Mouse (Mus musculus): Measurements from ENCODE around the gene Myo1h. TPM values are rescaled to one million over a fixed set of nuclear protein-coding genes. Genes with fewer than 3 reads are reported as not detected.

Gene Myo1h
- total and polyA plus RNA-seq, 2 experiments from 2014 or later = 0.53 TPM; not detected in 1

DNA sequence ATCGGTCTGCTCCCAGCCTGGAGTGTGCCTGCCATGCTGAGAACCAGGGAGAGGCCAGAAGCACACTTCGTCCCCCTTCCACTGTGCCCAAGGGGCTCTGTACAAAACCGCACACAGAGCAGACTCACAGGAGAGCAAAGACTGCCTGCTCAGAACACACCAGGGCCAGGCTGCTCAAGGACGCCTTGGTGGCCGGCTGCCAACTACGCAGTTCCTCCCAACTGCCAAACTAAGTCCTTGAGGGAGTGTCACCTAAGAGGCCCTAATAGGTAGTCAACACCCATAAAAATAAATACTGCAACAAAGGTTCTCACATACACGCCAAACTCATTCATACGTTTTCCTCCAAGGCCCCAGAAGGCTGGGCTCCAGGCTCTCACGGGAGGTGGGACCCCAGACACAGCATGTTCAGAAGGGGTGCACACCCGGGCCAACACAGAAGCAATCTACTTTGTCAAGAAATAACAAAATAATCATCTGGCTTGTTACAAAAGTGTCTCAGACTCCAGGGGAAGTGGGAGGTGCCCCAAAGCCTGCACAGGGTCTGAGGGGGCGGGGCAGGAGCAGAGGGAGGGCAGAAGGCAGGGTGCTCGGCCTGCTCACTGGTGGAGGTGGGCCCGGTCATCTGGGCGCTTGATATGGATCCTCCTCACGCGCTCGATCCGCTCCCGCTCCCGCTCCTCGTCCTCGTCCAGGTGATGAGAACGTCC lies 76.2 kb downstream of the Myo1h start:
- H3K4me1 ChIP-seq (ENCODE audit: control insufficient read depth, insufficient read depth) = 0 out of 2 replicates have a peak, but pooled peaks cover 4% of the 10 kb centered on the region
- TF ChIP-seq EP300 (IDR thresholded peaks at IDR 0.05; ENCODE audit: low read depth) (no peak), CTCF (IDR thresholded peaks at IDR 0.05; ENCODE audit: low read depth) (no peak)
- H3K9me3 ChIP-seq (replicated peaks; ENCODE audit: control insufficient read depth, low read length) = no peaks in the 10 kb centered on the region
- no peak for DNase-seq (ENCODE audit: low spot score)
- ATAC-seq (ENCODE audit: insufficient read depth, low read depth) = no peak
- no peak overlapping the region for H3K27ac ChIP-seq (ENCODE audit: low read depth)
- no peak overlapping the region for H3K9ac ChIP-seq (replicated peaks; ENCODE audit: low read depth, low read length)
- WGBS = 66% methylated on average over 23 of the region's 23 CpGs
- H3K36me3 ChIP-seq (replicated peaks; ENCODE audit: control insufficient read depth, insufficient read depth, low read length) = peaks cover 90% of the 10 kb centered on the region
- H3K4me2 ChIP-seq (ENCODE audit: low read depth, low read length) = no peak overlapping the region
- H3K27me3 ChIP-seq (ENCODE audit: control insufficient read depth, insufficient read depth, low read length) = no peaks in the 10 kb centered on the region
- no peak overlapping the region for H3K4me3 ChIP-seq (ENCODE audit: low read depth, low read length)

DNA sequence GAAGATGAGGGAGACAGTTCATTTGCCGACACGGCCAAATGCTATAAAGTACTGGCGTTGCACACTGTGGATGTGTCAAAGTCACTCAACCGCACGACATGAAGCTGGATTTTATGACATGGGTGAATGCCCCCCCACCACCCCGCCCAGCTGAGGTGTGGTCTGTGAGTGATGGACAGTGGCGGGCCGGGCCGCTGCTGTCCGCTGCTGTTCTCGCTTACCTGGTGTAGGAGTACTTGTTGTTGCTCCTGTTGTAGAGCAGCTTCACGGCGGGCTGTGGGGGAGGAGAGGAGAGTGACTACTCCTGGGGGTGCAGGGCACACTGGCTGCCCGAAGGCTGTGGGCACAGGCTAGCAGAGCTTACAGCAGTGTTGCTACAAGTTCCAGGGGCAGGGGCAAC lies 79.2 kb downstream of the Myo1h start:
- Histone ChIP-seq H3K4me1 (ENCODE audit: control insufficient read depth, insufficient read depth) (peaks cover 28% of the 10 kb centered on the region), H3K9me3 (replicated peaks; ENCODE audit: control insufficient read depth, low read length) (no peaks in the 10 kb centered on the region), H3K27me3 (ENCODE audit: control insufficient read depth, insufficient read depth, low read length) (no peaks in the 10 kb centered on the region), H3K27ac (ENCODE audit: low read depth) (no peak overlapping the region), H3K36me3 (replicated peaks; ENCODE audit: control insufficient read depth, insufficient read depth, low read length) (peaks cover 95% of the 10 kb centered on the region), H3K9ac (replicated peaks; ENCODE audit: low read depth, low read length) (no peak overlapping the region), H3K4me3 (ENCODE audit: low read depth, low read length) (no peak overlapping the region), H3K4me2 (ENCODE audit: low read depth, low read length) (no peak overlapping the region)
- no peak for DNase-seq (ENCODE audit: low spot score)
- 93% methylated on average over 14 of the region's 14 CpGs for WGBS
- no peak for ATAC-seq (ENCODE audit: insufficient read depth, low read depth)
- TF ChIP-seq CTCF (IDR thresholded peaks at IDR 0.05; ENCODE audit: low read depth) (no peak), EP300 (IDR thresholded peaks at IDR 0.05; ENCODE audit: low read depth) (no peak)

DNA sequence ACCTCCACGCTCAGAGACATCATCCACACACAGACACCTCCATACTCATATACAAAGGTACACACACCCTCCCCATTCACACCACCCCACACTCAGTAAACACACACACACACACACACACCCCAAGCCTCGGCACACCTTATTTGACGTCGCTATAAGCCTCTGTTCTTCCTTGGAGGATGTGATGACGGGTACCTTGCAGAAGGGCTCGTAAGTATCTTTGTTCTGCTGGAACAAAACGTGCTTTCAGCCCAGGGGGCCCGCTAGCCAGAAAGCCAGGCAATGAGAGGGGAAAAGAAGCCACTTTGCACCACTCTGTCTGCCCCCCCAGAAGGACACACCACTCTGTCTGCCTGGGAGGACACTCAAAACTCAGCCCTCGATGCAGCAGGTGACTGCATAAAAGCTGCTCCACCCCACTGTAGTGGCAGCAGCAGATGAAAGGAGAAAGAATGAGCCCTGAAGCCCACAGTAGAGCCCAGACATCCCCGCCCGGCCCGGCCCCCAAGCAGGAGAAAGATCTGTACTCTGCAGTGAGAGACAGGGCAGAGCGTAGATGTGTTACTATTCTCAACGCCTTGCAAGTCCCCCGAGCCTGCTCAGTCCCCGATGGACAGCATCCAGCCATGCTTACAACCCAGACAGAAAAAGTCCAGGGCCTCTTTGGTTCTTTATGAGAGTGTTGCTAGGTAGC lies 80.0 kb downstream of the Myo1h start:
- Histone ChIP-seq H3K4me1 (ENCODE audit: control insufficient read depth, insufficient read depth) (peaks cover 35% of the 10 kb centered on the region), H3K27ac (ENCODE audit: low read depth) (no peak overlapping the region), H3K4me2 (ENCODE audit: low read depth, low read length) (no peak overlapping the region), H3K27me3 (ENCODE audit: control insufficient read depth, insufficient read depth, low read length) (no peaks in the 10 kb centered on the region), H3K9ac (replicated peaks; ENCODE audit: low read depth, low read length) (no peak overlapping the region), H3K36me3 (replicated peaks; ENCODE audit: control insufficient read depth, insufficient read depth, low read length) (peaks cover 95% of the 10 kb centered on the region), H3K4me3 (ENCODE audit: low read depth, low read length) (no peak overlapping the region), H3K9me3 (replicated peaks; ENCODE audit: control insufficient read depth, low read length) (no peaks in the 10 kb centered on the region)
- 77% methylated on average over 16 of the region's 16 CpGs for WGBS
- ATAC-seq (ENCODE audit: insufficient read depth, low read depth) (no peak), DNase-seq (ENCODE audit: low spot score) (no peak)
- no peak for TF ChIP-seq CTCF (IDR thresholded peaks at IDR 0.05; ENCODE audit: low read depth)
- TF ChIP-seq EP300 (IDR thresholded peaks at IDR 0.05; ENCODE audit: low read depth) = no peak

DNA sequence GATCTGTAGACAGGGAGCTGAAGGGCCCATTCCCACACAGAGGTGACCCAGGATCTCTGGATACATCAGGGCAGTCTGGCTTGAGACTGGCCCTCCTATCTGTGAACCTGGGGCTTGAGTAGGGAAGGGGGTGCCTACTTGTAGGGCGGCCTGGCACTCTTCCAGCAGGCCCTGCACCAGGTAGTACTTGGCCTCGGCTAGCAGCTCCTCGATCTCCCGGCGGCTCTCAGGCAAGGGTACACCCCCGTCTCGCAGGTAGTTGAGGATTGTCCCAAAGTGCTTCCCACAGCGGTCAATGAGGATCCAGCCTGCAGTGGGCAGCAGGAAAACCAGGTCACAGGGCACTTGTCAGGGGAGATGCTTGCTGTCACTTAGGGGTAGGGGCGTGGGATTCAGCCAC lies 81.0 kb downstream of the Myo1h start:
- Histone ChIP-seq H3K4me1 (ENCODE audit: control insufficient read depth, insufficient read depth) (peaks cover 42% of the 10 kb centered on the region), H3K27ac (ENCODE audit: low read depth) (peak overlapping the region; percentile 78), H3K9ac (replicated peaks; ENCODE audit: low read depth, low read length) (no peak overlapping the region), H3K4me3 (ENCODE audit: low read depth, low read length) (no peak overlapping the region), H3K36me3 (replicated peaks; ENCODE audit: control insufficient read depth, insufficient read depth, low read length) (peaks cover 94% of the 10 kb centered on the region), H3K27me3 (ENCODE audit: control insufficient read depth, insufficient read depth, low read length) (no peaks in the 10 kb centered on the region), H3K4me2 (ENCODE audit: low read depth, low read length) (no peak overlapping the region), H3K9me3 (replicated peaks; ENCODE audit: control insufficient read depth, low read length) (no peaks in the 10 kb centered on the region)
- WGBS = 79% methylated on average over 9 of the region's 9 CpGs
- ATAC-seq (ENCODE audit: insufficient read depth, low read depth) (no peak), DNase-seq (ENCODE audit: low spot score) (no peak)
- TF ChIP-seq CTCF (IDR thresholded peaks at IDR 0.05; ENCODE audit: low read depth) = no peak
- no peak for TF ChIP-seq EP300 (IDR thresholded peaks at IDR 0.05; ENCODE audit: low read depth)

DNA sequence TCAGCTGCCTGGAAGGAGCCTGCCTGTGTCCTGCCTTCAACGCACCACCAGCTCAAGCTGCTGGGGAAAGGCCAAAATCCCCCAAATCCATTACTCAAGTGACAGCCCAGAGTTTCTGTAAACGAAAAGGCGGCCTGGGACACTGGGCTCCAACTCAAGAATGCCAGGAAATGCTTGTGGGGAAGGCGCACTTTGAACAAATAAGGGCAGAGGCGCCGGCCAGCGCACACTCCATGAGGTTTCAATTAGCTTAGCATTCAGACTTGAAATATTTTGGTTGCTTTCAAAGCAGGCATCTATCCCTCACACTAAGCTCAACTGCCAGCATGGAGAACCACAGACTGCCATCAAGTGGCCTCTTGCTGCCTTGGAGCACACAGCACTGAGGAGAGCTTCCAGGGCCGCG lies 81.4 kb downstream of the Myo1h start:
- peak overlapping the region; percentile 37; the same call in 1 of the 2 replicates for H3K4me2 ChIP-seq (ENCODE audit: low read depth, low read length)
- 56% methylated on average over 9 of the region's 9 CpGs for WGBS
- H3K4me1 ChIP-seq (ENCODE audit: control insufficient read depth, insufficient read depth) = peaks cover 45% of the 10 kb centered on the region
- TF ChIP-seq EP300 (IDR thresholded peaks at IDR 0.05; ENCODE audit: low read depth) (no peak), CTCF (IDR thresholded peaks at IDR 0.05; ENCODE audit: low read depth) (no peak)
- no peak overlapping the region for H3K4me3 ChIP-seq (ENCODE audit: low read depth, low read length)
- peak; percentile 41 for DNase-seq (ENCODE audit: low spot score)
- H3K27ac ChIP-seq (ENCODE audit: low read depth) = peak overlapping the region; percentile 78
- no peaks in the 10 kb centered on the region for H3K9me3 ChIP-seq (replicated peaks; ENCODE audit: control insufficient read depth, low read length)
- ATAC-seq (ENCODE audit: insufficient read depth, low read depth) = peak; percentile 12
- peaks cover 89% of the 10 kb centered on the region for H3K36me3 ChIP-seq (replicated peaks; ENCODE audit: control insufficient read depth, insufficient read depth, low read length)
- no peak overlapping the region for H3K9ac ChIP-seq (replicated peaks; ENCODE audit: low read depth, low read length)
- no peaks in the 10 kb centered on the region for H3K27me3 ChIP-seq (ENCODE audit: control insufficient read depth, insufficient read depth, low read length)
